11 mouse cellular contexts compared by ENCODE assay signal in genomic region chr8:76971761-76972404, GRCm38 (mm10).
DNase-seq lines count a peak whose midpoint lies in the region; ATAC-seq and TF ChIP-seq lines count a peak whose summit lies in the region.
"Had no signal": no experiment of that assay in that cellular context is flagged by ENCODE, and none has a peak within 500 bp of the region (broad histone marks: within the 10 kb centered on the region; RNA-seq: fewer than 3 reads in every experiment).

No protein-coding gene starts in this region.

- no peak for ATAC-seq in liver, embryonic 12.5 days
- ATAC-seq: hindbrain, postnatal 0 days had no signal

- peaks cover 18% of the 10 kb centered on the region; the same call in 1 of the 2 replicates for H3K79me2 ChIP-seq in liver, adult 2 months (ENCODE audit: control insufficient read depth, insufficient read depth, low read length)

- no peak overlapping the region for H3K9ac ChIP-seq in liver, adult 2 months (ENCODE audit: low read depth, low read length)
- no peak overlapping the region for H3K9ac ChIP-seq in liver, embryonic 12.5 days
- H3K9ac ChIP-seq: limb, embryonic 13.5 days had no signal

- H3K36me3 ChIP-seq in liver, adult 2 months (ENCODE audit: control insufficient read depth, insufficient read depth, low read length) = no peaks in the 10 kb centered on the region
- H3K36me3 ChIP-seq in liver, embryonic 12.5 days = no peaks in the 10 kb centered on the region
- H3K36me3 ChIP-seq: limb, embryonic 13.5 days had no signal

- peak; percentile 22 for DNase-seq in liver, adult 2 months (ENCODE audit: extremely low read depth, low read depth, low spot score)
- DNase-seq in cerebellum, adult 8-10 months = peak; percentile 22
- DNase-seq in heart, adult 9 months (ENCODE audit: low spot score in 2 of 2) = peak; percentile 27 to 36
- DNase-seq in lung, postnatal 36 days = peak; percentile 12
- DNase-seq in adrenal gland, adult (ENCODE audit: inconsistent age in 2 of 2, low spot score in 1 of 2) = no peak
- DNase-seq in thymus, postnatal 4 days = no peak
- DNase-seq: thymus, postnatal 14 days had no signal

- TF ChIP-seq CTCF in liver, adult 2 months (IDR thresholded peaks at IDR 0.05; ENCODE audit: low read depth, low read length) = no peak

- no peaks in the 10 kb centered on the region for H3K9me3 ChIP-seq in liver, embryonic 12.5 days (replicated peaks)
- H3K9me3 ChIP-seq: limb, embryonic 13.5 days had no signal

- TF ChIP-seq POLR2A in liver, adult 2 months (IDR thresholded peaks at IDR 0.05; ENCODE audit: extremely low read depth, insufficient read depth, low read length) = no peak

- peaks cover 7% of the 10 kb centered on the region; the same call in 1 of the 2 replicates for H3K4me1 ChIP-seq in liver, adult 2 months (ENCODE audit: control insufficient read depth, insufficient read depth, low read length)
- no peaks in the 10 kb centered on the region for H3K4me1 ChIP-seq in liver, embryonic 12.5 days
- H3K4me1 ChIP-seq: megakaryocyte, embryonic 14.5 days had no signal

- 78% methylated on average over 9 of the region's 9 CpGs for WGBS in liver, adult 2 months
- WGBS in liver, embryonic 12.5 days (ENCODE audit: insufficient replicate concordance) = 67% methylated on average over 9 of the region's 9 CpGs

- no peak overlapping the region for H3K4me2 ChIP-seq in liver, embryonic 12.5 days
- H3K4me2 ChIP-seq: limb, embryonic 13.5 days had no signal

- no peak overlapping the region for H3K27ac ChIP-seq in liver, adult 2 months (replicated peaks; ENCODE audit: insufficient read depth, low read depth, low read length)
- H3K27ac ChIP-seq in liver, embryonic 12.5 days = no peak overlapping the region
- H3K27ac ChIP-seq: hindbrain, postnatal 0 days; limb, embryonic 13.5 days had no signal

- no peaks in the 10 kb centered on the region for H3K27me3 ChIP-seq in liver, adult 2 months (ENCODE audit: control insufficient read depth, insufficient read depth, low read length)
- no peaks in the 10 kb centered on the region for H3K27me3 ChIP-seq in liver, embryonic 12.5 days (replicated peaks)
- H3K27me3 ChIP-seq: limb, embryonic 13.5 days; megakaryocyte, embryonic 14.5 days had no signal

- H3K4me3 ChIP-seq in liver, adult 2 months (ENCODE audit: insufficient read depth, low read depth, low read length) = no peak overlapping the region
- H3K4me3 ChIP-seq in liver, embryonic 12.5 days = no peak overlapping the region
- H3K4me3 ChIP-seq: limb, embryonic 13.5 days; megakaryocyte, embryonic 14.5 days had no signal

Comparison
In these comparisons a context has a peak if more than half of its experiments do, and no peak if none do; other contexts are left out.
1. DNase-seq: peak in liver, adult 2 months (single experiment), cerebellum, adult 8-10 months (single experiment), heart, adult 9 months (2 of 2) and lung, postnatal 36 days (single experiment); none in adrenal gland, adult (0 of 2) and thymus, postnatal 4 days (single experiment).